Mouse (Mus musculus): ENCODE results near the gene Entpd6. TPM values are rescaled to one million over a fixed set of nuclear protein-coding genes. Genes with fewer than 3 reads are reported as not detected.
A peak's percentile ranks its signal among the peaks of the same experiment; 100 is the strongest.

Entpd6 gene
- 26.3 and 31.7 TPM in 2 replicates for polyA plus RNA-seq (2012; rRNA removed)

DNA sequence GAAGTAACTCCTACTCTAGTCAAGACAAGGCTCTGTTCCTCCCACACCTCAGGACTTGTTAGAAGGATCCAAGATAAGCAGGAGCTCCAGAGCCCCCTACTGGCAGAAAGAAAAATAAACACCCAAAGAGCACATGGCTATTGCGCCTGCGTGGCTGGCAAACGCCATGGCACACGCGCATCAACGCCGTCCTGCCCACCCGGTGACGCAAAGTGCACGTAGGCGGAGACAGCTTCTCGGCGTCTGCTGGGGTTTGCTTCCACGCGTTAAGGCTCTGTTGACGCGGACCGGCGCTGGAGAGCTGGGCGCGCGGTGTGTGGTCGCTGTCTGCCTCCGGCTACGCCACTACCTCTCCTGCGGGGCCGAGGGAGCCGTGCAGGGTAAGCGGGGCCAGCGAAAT is at the start of gene Entpd6:
Gene Entpd6 (plus strand): TSS at position 189 of the 400 bp plus-strand sequence.
- Histone ChIP-seq H3K27ac (ENCODE audit: insufficient read depth, low read length) (peak within 1 kb of the TSS; percentile 85), H3K36me3 (ENCODE audit: control insufficient read depth, insufficient read depth, low read length) (peaks cover 6% of the 10 kb centered on the region), H3K4me3 (ENCODE audit: extremely low read depth, insufficient read depth, insufficient read length) (peak within 1 kb of the TSS; percentile 76), H3K4me1 (ENCODE audit: control insufficient read depth, insufficient read depth, insufficient read length) (peaks cover 6% of the 10 kb centered on the region; the same call in 1 of the 2 replicates), H3K27me3 (ENCODE audit: control insufficient read depth, insufficient read depth, low read length) (no peaks in the 10 kb centered on the region)
- DNase-seq (ENCODE audit: low read depth in 1 of 2, low spot score in 2 of 2): peak; percentile 91 to 92
- TF ChIP-seq CTCF (IDR thresholded peaks at IDR 0.05; ENCODE audit: extremely low read depth, insufficient read depth, insufficient read length, insufficient replicate concordance): peak; percentile 55; the same call in 1 of the 2 replicates
- peak; percentile 64 for TF ChIP-seq POLR2A (IDR thresholded peaks at IDR 0.05; ENCODE audit: low read depth, low read length)
- WGBS: under 1% methylated on average over 30 of the region's 30 CpGs

- no peaks in the 10 kb centered on the region for H3K27me3 ChIP-seq (ENCODE audit: control insufficient read depth, insufficient read depth, low read length)
- DNase-seq (ENCODE audit: low read depth in 1 of 2, low spot score in 2 of 2): no peak
- no peak for TF ChIP-seq CTCF (IDR thresholded peaks at IDR 0.05; ENCODE audit: extremely low read depth, insufficient read depth, insufficient read length, insufficient replicate concordance)
- TF ChIP-seq POLR2A (IDR thresholded peaks at IDR 0.05; ENCODE audit: low read depth, low read length): no peak
- no peak overlapping the region for H3K27ac ChIP-seq (ENCODE audit: insufficient read depth, low read length)
- H3K4me1 ChIP-seq (ENCODE audit: control insufficient read depth, insufficient read depth, insufficient read length): no peaks in the 10 kb centered on the region
- H3K36me3 ChIP-seq (ENCODE audit: control insufficient read depth, insufficient read depth, low read length): no peaks in the 10 kb centered on the region
- 80% methylated on average over 4 of the region's 4 CpGs for WGBS
- no peak overlapping the region for H3K4me3 ChIP-seq (ENCODE audit: extremely low read depth, insufficient read depth, insufficient read length)
Measured at GRCm38 (mm10) chr2:150712167-150712674, 36.6 kb upstream of the Entpd6 start.

GRCm38 (mm10) chr2:150735756-150736576 is 12.9 kb upstream of the Entpd6 start:
- Histone ChIP-seq H3K36me3 (ENCODE audit: control insufficient read depth, insufficient read depth, low read length) (no peaks in the 10 kb centered on the region), H3K4me3 (ENCODE audit: extremely low read depth, insufficient read depth, insufficient read length) (no peak overlapping the region), H3K4me1 (ENCODE audit: control insufficient read depth, insufficient read depth, insufficient read length) (no peaks in the 10 kb centered on the region), H3K27ac (ENCODE audit: insufficient read depth, low read length) (no peak overlapping the region), H3K27me3 (ENCODE audit: control insufficient read depth, insufficient read depth, low read length) (no peaks in the 10 kb centered on the region)
- 84% methylated on average over 11 of the region's 11 CpGs for WGBS
- TF ChIP-seq CTCF (IDR thresholded peaks at IDR 0.05; ENCODE audit: extremely low read depth, insufficient read depth, insufficient read length, insufficient replicate concordance) (no peak), POLR2A (IDR thresholded peaks at IDR 0.05; ENCODE audit: low read depth, low read length) (no peak)
- DNase-seq (ENCODE audit: low read depth in 1 of 2, low spot score in 2 of 2): no peak

DNA sequence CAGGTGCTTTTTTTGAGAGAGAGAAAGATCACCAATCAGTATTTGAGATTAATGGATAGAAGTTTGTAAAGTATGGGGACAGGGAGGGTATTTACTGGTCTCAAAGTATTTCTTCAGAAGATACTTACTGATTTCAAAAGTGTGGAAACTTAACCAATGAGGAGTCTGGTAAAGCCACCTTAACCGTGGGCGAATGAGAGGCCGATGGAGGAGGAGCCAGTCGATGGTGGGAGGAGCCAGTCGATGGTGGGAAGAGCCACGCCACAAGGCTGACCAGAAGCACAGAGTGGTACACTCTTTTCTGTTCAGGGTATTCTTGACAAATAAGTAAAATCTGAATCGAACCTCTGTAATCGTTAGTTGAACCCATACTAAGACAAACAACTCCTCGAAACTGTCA is 11.0 kb upstream of the Entpd6 start:
- 79% methylated on average over 9 of the region's 9 CpGs for WGBS
- no peak overlapping the region for H3K27ac ChIP-seq (ENCODE audit: insufficient read depth, low read length)
- TF ChIP-seq POLR2A (IDR thresholded peaks at IDR 0.05; ENCODE audit: low read depth, low read length): no peak
- no peak for TF ChIP-seq CTCF (IDR thresholded peaks at IDR 0.05; ENCODE audit: extremely low read depth, insufficient read depth, insufficient read length, insufficient replicate concordance)
- no peaks in the 10 kb centered on the region for H3K36me3 ChIP-seq (ENCODE audit: control insufficient read depth, insufficient read depth, low read length)
- H3K27me3 ChIP-seq (ENCODE audit: control insufficient read depth, insufficient read depth, low read length): no peaks in the 10 kb centered on the region
- no peak for DNase-seq (ENCODE audit: low read depth in 1 of 2, low spot score in 2 of 2)
- H3K4me3 ChIP-seq (ENCODE audit: extremely low read depth, insufficient read depth, insufficient read length): no peak overlapping the region
- no peaks in the 10 kb centered on the region for H3K4me1 ChIP-seq (ENCODE audit: control insufficient read depth, insufficient read depth, insufficient read length)

- no peak for DNase-seq (ENCODE audit: low read depth in 1 of 2, low spot score in 2 of 2)
- 77% methylated on average over 10 of the region's 10 CpGs for WGBS
- TF ChIP-seq POLR2A (IDR thresholded peaks at IDR 0.05; ENCODE audit: low read depth, low read length): no peak
- no peak for TF ChIP-seq CTCF (IDR thresholded peaks at IDR 0.05; ENCODE audit: extremely low read depth, insufficient read depth, insufficient read length, insufficient replicate concordance)
- no peak overlapping the region for H3K27ac ChIP-seq (ENCODE audit: insufficient read depth, low read length)
- H3K4me3 ChIP-seq (ENCODE audit: extremely low read depth, insufficient read depth, insufficient read length): no peak overlapping the region
- no peaks in the 10 kb centered on the region for H3K36me3 ChIP-seq (ENCODE audit: control insufficient read depth, insufficient read depth, low read length)
- H3K27me3 ChIP-seq (ENCODE audit: control insufficient read depth, insufficient read depth, low read length): no peaks in the 10 kb centered on the region
- H3K4me1 ChIP-seq (ENCODE audit: control insufficient read depth, insufficient read depth, insufficient read length): no peaks in the 10 kb centered on the region
Measured at GRCm38 (mm10) chr2:150740145-150740841, 8.5 kb upstream of the Entpd6 start.

DNA sequence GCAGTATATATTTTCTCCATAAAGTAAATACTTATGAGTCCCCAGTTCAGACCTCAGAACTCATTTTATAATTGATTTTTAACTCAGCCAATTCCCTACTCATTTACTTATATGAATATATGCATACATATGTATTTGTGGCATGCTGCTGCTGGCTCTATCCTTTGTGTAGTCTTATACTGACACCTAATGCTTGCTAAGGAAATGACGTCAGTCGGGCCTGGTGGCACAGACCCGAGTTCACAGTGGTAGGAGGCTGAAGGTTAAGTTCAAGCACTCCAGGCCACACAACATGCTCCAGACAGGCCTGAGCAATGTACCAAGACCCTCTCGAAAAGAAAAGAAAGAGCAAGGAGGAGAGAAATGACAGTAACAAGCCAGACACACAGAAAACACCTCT is 7.4 kb upstream of the Entpd6 start:
- no peak for TF ChIP-seq POLR2A (IDR thresholded peaks at IDR 0.05; ENCODE audit: low read depth, low read length)
- TF ChIP-seq CTCF (IDR thresholded peaks at IDR 0.05; ENCODE audit: extremely low read depth, insufficient read depth, insufficient read length, insufficient replicate concordance): no peak
- H3K36me3 ChIP-seq (ENCODE audit: control insufficient read depth, insufficient read depth, low read length): no peaks in the 10 kb centered on the region
- H3K4me3 ChIP-seq (ENCODE audit: extremely low read depth, insufficient read depth, insufficient read length): no peak overlapping the region
- no peaks in the 10 kb centered on the region for H3K27me3 ChIP-seq (ENCODE audit: control insufficient read depth, insufficient read depth, low read length)
- no peak overlapping the region for H3K27ac ChIP-seq (ENCODE audit: insufficient read depth, low read length)
- 52% methylated on average over 4 of the region's 4 CpGs for WGBS
- H3K4me1 ChIP-seq (ENCODE audit: control insufficient read depth, insufficient read depth, insufficient read length): no peaks in the 10 kb centered on the region
- DNase-seq (ENCODE audit: low read depth in 1 of 2, low spot score in 2 of 2): no peak
